Mouse (Mus musculus): ENCODE measurements around the gene Tmc7. TPM values are rescaled to one million over a fixed set of nuclear protein-coding genes. Genes with fewer than 3 reads are reported as not detected.

The Tmc7 gene
- polyA plus RNA-seq, 1 experiment from 2014 or later: 6.9 TPM

GRCm38 (mm10) chr7:118572039-118572438, 12.5 kb downstream of the Tmc7 start:
- no peaks in the 10 kb centered on the region for H3K27me3 ChIP-seq (replicated peaks; ENCODE audit: control insufficient read depth, insufficient read depth, low read length)
- H3K27ac ChIP-seq (ENCODE audit: low read depth, low read length): no peak overlapping the region
- DNase-seq (ENCODE audit: low spot score): no peak
- no peak overlapping the region for H3K4me3 ChIP-seq (ENCODE audit: low read depth, low read length)
- H3K4me1 ChIP-seq (ENCODE audit: control insufficient read depth, insufficient read depth, low read length): no peaks in the 10 kb centered on the region
- WGBS: 53% methylated on average over 5 of the region's 5 CpGs
- H3K9ac ChIP-seq (ENCODE audit: low read length): no peak overlapping the region
- no peaks in the 10 kb centered on the region for H3K36me3 ChIP-seq (ENCODE audit: control insufficient read depth, insufficient read depth, low read length)
- H3K4me2 ChIP-seq (ENCODE audit: low read length): no peak overlapping the region
- H3K9me3 ChIP-seq (replicated peaks; ENCODE audit: control insufficient read depth, low read length): 0 out of 2 replicates have a peak, but pooled peaks cover 3% of the 10 kb centered on the region
- no peak for ATAC-seq

GRCm38 (mm10) chr7:118571350-118571749, 13.2 kb downstream of the Tmc7 start:
- H3K36me3 ChIP-seq (ENCODE audit: control insufficient read depth, insufficient read depth, low read length): no peaks in the 10 kb centered on the region
- WGBS: 53% methylated on average over 5 of the region's 5 CpGs
- H3K4me2 ChIP-seq (ENCODE audit: low read length): no peak overlapping the region
- H3K27ac ChIP-seq (ENCODE audit: low read depth, low read length): no peak overlapping the region
- no peaks in the 10 kb centered on the region for H3K4me1 ChIP-seq (ENCODE audit: control insufficient read depth, insufficient read depth, low read length)
- no peaks in the 10 kb centered on the region for H3K27me3 ChIP-seq (replicated peaks; ENCODE audit: control insufficient read depth, insufficient read depth, low read length)
- no peak overlapping the region for H3K4me3 ChIP-seq (ENCODE audit: low read depth, low read length)
- DNase-seq (ENCODE audit: low spot score) (no peak), ATAC-seq (no peak)
- 0 out of 2 replicates have a peak, but pooled peaks cover 3% of the 10 kb centered on the region for H3K9me3 ChIP-seq (replicated peaks; ENCODE audit: control insufficient read depth, low read length)
- H3K9ac ChIP-seq (ENCODE audit: low read length): no peak overlapping the region

- no peak overlapping the region for H3K4me3 ChIP-seq (ENCODE audit: low read depth, low read length)
- no peaks in the 10 kb centered on the region for H3K27me3 ChIP-seq (replicated peaks; ENCODE audit: control insufficient read depth, insufficient read depth, low read length)
- 0 out of 2 replicates have a peak, but pooled peaks cover 3% of the 10 kb centered on the region for H3K9me3 ChIP-seq (replicated peaks; ENCODE audit: control insufficient read depth, low read length)
- DNase-seq (ENCODE audit: low spot score) (peak; percentile 40), ATAC-seq (peak; percentile 69)
- H3K36me3 ChIP-seq (ENCODE audit: control insufficient read depth, insufficient read depth, low read length): peaks cover 14% of the 10 kb centered on the region
- 32% methylated on average over 6 of the region's 6 CpGs for WGBS
- no peaks in the 10 kb centered on the region for H3K4me1 ChIP-seq (ENCODE audit: control insufficient read depth, insufficient read depth, low read length)
- no peak overlapping the region; the same call in 1 of the 2 replicates for H3K27ac ChIP-seq (ENCODE audit: low read depth, low read length)
- H3K9ac ChIP-seq (ENCODE audit: low read length): 0 out of 2 replicates have a peak overlapping the region, but pooled peaks have one; percentile 8
- H3K4me2 ChIP-seq (ENCODE audit: low read length): no peak overlapping the region
These were observed 15.4 kb downstream of the Tmc7 start for GRCm38 (mm10) chr7:118569121-118569543.

GRCm38 (mm10) chr7:118554290-118554689, 30.2 kb downstream of the Tmc7 start:
- no peak overlapping the region for H3K4me3 ChIP-seq (ENCODE audit: low read depth, low read length)
- 16% methylated on average over 2 of the region's 2 CpGs for WGBS
- peaks cover 75% of the 10 kb centered on the region for H3K36me3 ChIP-seq (ENCODE audit: control insufficient read depth, insufficient read depth, low read length)

GRCm38 (mm10) chr7:118553881-118554280, 30.7 kb downstream of the Tmc7 start:
- H3K9ac ChIP-seq (ENCODE audit: low read length): no peak overlapping the region
- peaks cover 75% of the 10 kb centered on the region for H3K36me3 ChIP-seq (ENCODE audit: control insufficient read depth, insufficient read depth, low read length)
- H3K4me3 ChIP-seq (ENCODE audit: low read depth, low read length): no peak overlapping the region
- H3K4me2 ChIP-seq (ENCODE audit: low read length): no peak overlapping the region
- H3K9me3 ChIP-seq (replicated peaks; ENCODE audit: control insufficient read depth, low read length): no peaks in the 10 kb centered on the region
- H3K27me3 ChIP-seq (replicated peaks; ENCODE audit: control insufficient read depth, insufficient read depth, low read length): no peaks in the 10 kb centered on the region
- DNase-seq (ENCODE audit: low spot score) (no peak), ATAC-seq (no peak)
- WGBS: 72% methylated on average over 4 of the region's 4 CpGs
- H3K27ac ChIP-seq (ENCODE audit: low read depth, low read length): no peak overlapping the region
- no peaks in the 10 kb centered on the region for H3K4me1 ChIP-seq (ENCODE audit: control insufficient read depth, insufficient read depth, low read length)

More at GRCm38 (mm10) chr7:118554290-118554689, 30.2 kb downstream of the Tmc7 start:
- Histone ChIP-seq H3K27ac (ENCODE audit: low read depth, low read length) (no peak overlapping the region), H3K9me3 (replicated peaks; ENCODE audit: control insufficient read depth, low read length) (no peaks in the 10 kb centered on the region), H3K9ac (ENCODE audit: low read length) (no peak overlapping the region), H3K27me3 (replicated peaks; ENCODE audit: control insufficient read depth, insufficient read depth, low read length) (no peaks in the 10 kb centered on the region), H3K4me1 (ENCODE audit: control insufficient read depth, insufficient read depth, low read length) (no peaks in the 10 kb centered on the region), H3K4me2 (ENCODE audit: low read length) (no peak overlapping the region)
- DNase-seq (ENCODE audit: low spot score): peak; percentile 27
- no peak for ATAC-seq

GRCm38 (mm10) chr7:118547451-118547850, 37.1 kb downstream of the Tmc7 start:
- ATAC-seq: no peak
- Histone ChIP-seq H3K27ac (ENCODE audit: low read depth, low read length) (no peak overlapping the region), H3K36me3 (ENCODE audit: control insufficient read depth, insufficient read depth, low read length) (peaks cover 70% of the 10 kb centered on the region), H3K4me3 (ENCODE audit: low read depth, low read length) (no peak overlapping the region), H3K27me3 (replicated peaks; ENCODE audit: control insufficient read depth, insufficient read depth, low read length) (no peaks in the 10 kb centered on the region), H3K4me2 (ENCODE audit: low read length) (no peak overlapping the region), H3K4me1 (ENCODE audit: control insufficient read depth, insufficient read depth, low read length) (no peaks in the 10 kb centered on the region), H3K9ac (ENCODE audit: low read length) (no peak overlapping the region), H3K9me3 (replicated peaks; ENCODE audit: control insufficient read depth, low read length) (no peaks in the 10 kb centered on the region)
- 89% methylated on average over 10 of the region's 10 CpGs for WGBS
- no peak for DNase-seq (ENCODE audit: low spot score)

GRCm38 (mm10) chr7:118544128-118544527, 40.4 kb downstream of the Tmc7 start:
- Histone ChIP-seq H3K4me1 (ENCODE audit: control insufficient read depth, insufficient read depth, low read length) (no peaks in the 10 kb centered on the region), H3K4me3 (ENCODE audit: low read depth, low read length) (no peak overlapping the region), H3K4me2 (ENCODE audit: low read length) (no peak overlapping the region), H3K27me3 (replicated peaks; ENCODE audit: control insufficient read depth, insufficient read depth, low read length) (no peaks in the 10 kb centered on the region), H3K9me3 (replicated peaks; ENCODE audit: control insufficient read depth, low read length) (no peaks in the 10 kb centered on the region), H3K36me3 (ENCODE audit: control insufficient read depth, insufficient read depth, low read length) (peaks cover 64% of the 10 kb centered on the region), H3K9ac (ENCODE audit: low read length) (no peak overlapping the region), H3K27ac (ENCODE audit: low read depth, low read length) (no peak overlapping the region)
- ATAC-seq: no peak
- no peak for DNase-seq (ENCODE audit: low spot score)
- 95% methylated on average over 4 of the region's 4 CpGs for WGBS

- H3K27me3 ChIP-seq (replicated peaks; ENCODE audit: control insufficient read depth, insufficient read depth, low read length): no peaks in the 10 kb centered on the region
- H3K4me1 ChIP-seq (ENCODE audit: control insufficient read depth, insufficient read depth, low read length): 0 out of 2 replicates have a peak, but pooled peaks cover 3% of the 10 kb centered on the region
- H3K4me2 ChIP-seq (ENCODE audit: low read length): no peak overlapping the region
- H3K36me3 ChIP-seq (ENCODE audit: control insufficient read depth, insufficient read depth, low read length): peaks cover 30% of the 10 kb centered on the region
- ATAC-seq (no peak), DNase-seq (ENCODE audit: low spot score) (no peak)
- no peak overlapping the region for H3K4me3 ChIP-seq (ENCODE audit: low read depth, low read length)
- no peaks in the 10 kb centered on the region for H3K9me3 ChIP-seq (replicated peaks; ENCODE audit: control insufficient read depth, low read length)
- H3K9ac ChIP-seq (ENCODE audit: low read length): no peak overlapping the region
- WGBS: 89% methylated on average over 4 of the region's 4 CpGs
- H3K27ac ChIP-seq (ENCODE audit: low read depth, low read length): no peak overlapping the region
These were observed 49.5 kb downstream of the Tmc7 start for GRCm38 (mm10) chr7:118535076-118535475.

GRCm38 (mm10) chr7:118534326-118534725, 50.2 kb downstream of the Tmc7 start:
- Histone ChIP-seq H3K9ac (ENCODE audit: low read length) (no peak overlapping the region), H3K36me3 (ENCODE audit: control insufficient read depth, insufficient read depth, low read length) (peaks cover 25% of the 10 kb centered on the region), H3K27ac (ENCODE audit: low read depth, low read length) (no peak overlapping the region), H3K4me1 (ENCODE audit: control insufficient read depth, insufficient read depth, low read length) (0 out of 2 replicates have a peak, but pooled peaks cover 3% of the 10 kb centered on the region), H3K4me2 (ENCODE audit: low read length) (no peak overlapping the region), H3K27me3 (replicated peaks; ENCODE audit: control insufficient read depth, insufficient read depth, low read length) (no peaks in the 10 kb centered on the region), H3K9me3 (replicated peaks; ENCODE audit: control insufficient read depth, low read length) (no peaks in the 10 kb centered on the region), H3K4me3 (ENCODE audit: low read depth, low read length) (no peak overlapping the region)
- ATAC-seq: no peak
- WGBS: 84% methylated on average over 3 of the region's 3 CpGs
- DNase-seq (ENCODE audit: low spot score): no peak
